Mouse (Mus musculus) MEL (cell line): ENCODE data around the gene Fgfr2. TPM values are rescaled to one million over a fixed set of nuclear protein-coding genes. Genes with fewer than 3 reads are reported as not detected.

Experiments
- DNase-seq: peaks from one replicate; pipeline ENCODE4 v3.0.0; 2011; ENCODE audit warnings: low read depth, low spot score
- H3K27ac ChIP-seq: 2 replicates; pipeline ENCODE4 v1.5.1; 2012; ENCODE audit warnings: low read depth, mild to moderate bottlenecking, control low read depth, low read length, moderate library complexity; ENCODE audit not compliant: control insufficient read depth
- H3K27me3 ChIP-seq, 2 experiments: fragments of 150-350 bp in 1 of 2; sonication (generic) in 1 of 2; 2 replicates each; pipeline ENCODE4 v1.6.1; 2012; ENCODE audit warnings: low read length in 2 of 2, mild to moderate bottlenecking in 2 of 2, improper control_type of control experiment in 1 of 2, moderate library complexity in 1 of 2; ENCODE audit not compliant: insufficient read depth in 2 of 2, control insufficient read depth in 1 of 2
- H3K36me3 ChIP-seq, 2 experiments: 2 replicates each; pipeline ENCODE4 v1.6.1; 2012 to 2014; ENCODE audit warnings: low read length in 2 of 2, improper control_type of control experiment in 1 of 2, inconsistent platforms in 1 of 2, mild to moderate bottlenecking in 1 of 2; ENCODE audit not compliant: insufficient read depth in 2 of 2, control insufficient read depth in 1 of 2
- H3K4me1 ChIP-seq, 2 experiments: fragments of 150-350 bp in 1 of 2; sonication (generic) in 1 of 2; 2 replicates each; pipeline ENCODE4 v1.6.1; 2012; ENCODE audit warnings: low read length in 2 of 2, improper control_type of control experiment in 1 of 2, mild to moderate bottlenecking in 1 of 2; ENCODE audit not compliant: insufficient read depth in 2 of 2, control insufficient read depth in 1 of 2
- H3K4me3 ChIP-seq, 2 experiments: fragments of 150-350 bp in 1 of 2; sonication (generic) in 1 of 2; 2 replicates each; pipeline ENCODE4 v1.5.1; 2012; ENCODE audit warnings: low read depth in 2 of 2, low read length in 2 of 2, mild to moderate bottlenecking in 2 of 2, moderate library complexity in 2 of 2, control low read depth in 1 of 2, improper control_type of control experiment in 1 of 2; ENCODE audit not compliant: control insufficient read depth in 1 of 2, insufficient read depth in 1 of 2
- H3K79me2 ChIP-seq: 2 replicates; pipeline ENCODE4 v1.6.1; 2012; ENCODE audit warnings: mild to moderate bottlenecking, low read length, moderate library complexity; ENCODE audit not compliant: control insufficient read depth, poor library complexity, insufficient read depth
- H3K9ac ChIP-seq: 2 replicates; pipeline ENCODE4 v1.6.1; 2012; ENCODE audit warnings: low read depth, mild to moderate bottlenecking, control low read depth, low read length, moderate library complexity; ENCODE audit not compliant: control insufficient read depth, poor library complexity, severe bottlenecking
- H3K9me3 ChIP-seq: fragments of 150-350 bp; sonication (generic); replicated peaks from 2 replicates; pipeline ENCODE4 v1.6.1; 2012; ENCODE audit warnings: mild to moderate bottlenecking, low read length, improper control_type of control experiment, moderate library complexity; ENCODE audit not compliant: insufficient read depth
- CHD2 ChIP-seq: IDR thresholded peaks from 2 replicates; pipeline ENCODE4 v1.6.1; 2011; ENCODE audit warnings: low read length, improper control_type of control experiment
- CTCF ChIP-seq, 3 experiments: IDR thresholded peaks in 2 of 3; conservative IDR thresholded peaks in 1 of 3; 2 replicates each; pipeline ENCODE4 v1.5.1; 2011 to 2012; ENCODE audit warnings: low read length in 3 of 3, low read depth in 2 of 3, mild to moderate bottlenecking in 2 of 3, improper control_type of control experiment in 1 of 3, inconsistent platforms in 1 of 3, mixed read lengths in 1 of 3, moderate library complexity in 1 of 3; ENCODE audit not compliant: control insufficient read depth in 1 of 3, insufficient read depth in 1 of 3, poor library complexity in 1 of 3, severe bottlenecking in 1 of 3
- ELF1 ChIP-seq: IDR thresholded peaks from 2 replicates; pipeline ENCODE4 v1.6.1; 2014; ENCODE audit warnings: low read depth, mild to moderate bottlenecking, inconsistent platforms, low read length, improper control_type of control experiment, moderate library complexity
- EP300 ChIP-seq, 2 experiments: IDR thresholded peaks; 2 replicates each; pipeline ENCODE4 v1.6.1; 2011; ENCODE audit warnings: improper control_type of control experiment in 2 of 2, low read length in 2 of 2, low read depth in 1 of 2, mild to moderate bottlenecking in 1 of 2
- ETS1 ChIP-seq: IDR thresholded peaks from 2 replicates; pipeline ENCODE4 v1.6.1; 2012; ENCODE audit warnings: low read depth, mild to moderate bottlenecking, inconsistent platforms, low read length, improper control_type of control experiment, moderate library complexity
- GATA1 ChIP-seq: IDR thresholded peaks from 2 replicates; pipeline ENCODE4 v1.6.1; 2011; ENCODE audit warnings: low read depth, low read length, improper control_type of control experiment
- KAT2A ChIP-seq: conservative IDR thresholded peaks from 2 replicates; pipeline ENCODE4 v1.6.1; 2012; ENCODE audit warnings: low read depth, low read length, improper control_type of control experiment, inconsistent platforms
- MXI1 ChIP-seq: IDR thresholded peaks from 2 replicates; pipeline ENCODE4 v1.6.1; 2011; ENCODE audit warnings: mild to moderate bottlenecking, low read depth, low read length, improper control_type of control experiment
- MYB ChIP-seq: IDR thresholded peaks from 2 replicates; pipeline ENCODE4 v1.6.1; 2011; ENCODE audit warnings: mild to moderate bottlenecking, low read depth, low read length, improper control_type of control experiment
- MYC ChIP-seq: IDR thresholded peaks from 2 replicates; pipeline ENCODE4 v1.6.1; 2011; ENCODE audit warnings: low read depth, mild to moderate bottlenecking, low read length, improper control_type of control experiment, moderate library complexity
- NRF1 ChIP-seq: IDR thresholded peaks from 2 replicates; pipeline ENCODE4 v1.6.1; 2014; ENCODE audit warnings: low read depth, mild to moderate bottlenecking, inconsistent platforms, low read length, improper control_type of control experiment, moderate library complexity; ENCODE audit not compliant: poor library complexity, insufficient read depth, severe bottlenecking
- POLR2A ChIP-seq, 2 experiments: IDR thresholded peaks; 2 replicates each; pipeline ENCODE4 v1.6.1; 2011 to 2012; ENCODE audit warnings: low read length in 2 of 2, mild to moderate bottlenecking in 2 of 2, control low read depth in 1 of 2, improper control_type of control experiment in 1 of 2, low read depth in 1 of 2, moderate library complexity in 1 of 2; ENCODE audit not compliant: control insufficient read depth in 1 of 2, insufficient read depth in 1 of 2, poor library complexity in 1 of 2
- POLR2AphosphoS2 ChIP-seq: IDR thresholded peaks from 2 replicates; pipeline ENCODE4 v1.6.1; 2011; ENCODE audit warnings: low read length, improper control_type of control experiment
- POLR2AphosphoS5 ChIP-seq: IDR thresholded peaks from 2 replicates; pipeline ENCODE4 v1.6.1; 2012; ENCODE audit warnings: low read depth, borderline replicate concordance, mild to moderate bottlenecking, inconsistent platforms, low read length, moderate library complexity, mixed read lengths
- RAD21 ChIP-seq: IDR thresholded peaks from 2 replicates; pipeline ENCODE4 v1.6.1; 2011; ENCODE audit warnings: mild to moderate bottlenecking, low read depth, low read length, improper control_type of control experiment
- SIN3A ChIP-seq: IDR thresholded peaks from 2 replicates; pipeline ENCODE4 v1.6.1; 2012; ENCODE audit warnings: low read length, improper control_type of control experiment, inconsistent platforms
- SMC3 ChIP-seq: IDR thresholded peaks from 2 replicates; pipeline ENCODE4 v1.6.1; 2011; ENCODE audit warnings: low read depth, low read length, improper control_type of control experiment
- TAL1 ChIP-seq: IDR thresholded peaks from 2 replicates; pipeline ENCODE4 v1.6.1; 2012; ENCODE audit warnings: mild to moderate bottlenecking, inconsistent platforms, low read length, moderate library complexity, mixed read lengths
- UBTF ChIP-seq: IDR thresholded peaks from 2 replicates; pipeline ENCODE4 v1.6.1; 2012; ENCODE audit warnings: low read depth, mild to moderate bottlenecking, inconsistent platforms, low read length, improper control_type of control experiment, moderate library complexity, borderline replicate concordance; ENCODE audit not compliant: insufficient read depth
- USF1 ChIP-seq: IDR thresholded peaks from 2 replicates; pipeline ENCODE4 v1.6.1; 2014; ENCODE audit warnings: low read depth, mild to moderate bottlenecking, inconsistent platforms, low read length, improper control_type of control experiment, moderate library complexity
- USF2 ChIP-seq, 2 experiments: IDR thresholded peaks; 2 replicates each; pipeline ENCODE4 v1.6.1; 2011 to 2012; ENCODE audit warnings: improper control_type of control experiment in 2 of 2, low read length in 2 of 2, borderline replicate concordance in 1 of 2, inconsistent platforms in 1 of 2, low read depth in 1 of 2, mild to moderate bottlenecking in 1 of 2; ENCODE audit not compliant: insufficient read depth in 1 of 2
- ZC3H11A ChIP-seq: IDR thresholded peaks from 2 replicates; pipeline ENCODE4 v1.6.1; 2012; ENCODE audit warnings: low read depth, mild to moderate bottlenecking, inconsistent platforms, low read length, improper control_type of control experiment
- ZKSCAN1 ChIP-seq: IDR thresholded peaks from 2 replicates; pipeline ENCODE4 v1.6.1; 2012; ENCODE audit warnings: low read depth, mild to moderate bottlenecking, inconsistent platforms, low read length, improper control_type of control experiment, moderate library complexity
- polyA plus RNA-seq, 2 experiments: library from polyadenylated mRNA; stranded (reverse) in 1 of 2; unstranded in 1 of 2; fragments of >175 nt in 1 of 2; fragments of >200 nt in 1 of 2; gene quantifications; 2 replicates each; pipeline versions ENCODE4 v1.2.1 to v1.2.4; 2012; ENCODE audit warnings: low replicate concordance in 2 of 2, low read depth in 1 of 2; ENCODE audit not compliant: insufficient read length in 2 of 2, insufficient read depth in 1 of 2, missing spikeins in 1 of 2
- total RNA-seq: library from RNA; depleted of rRNA; stranded (reverse); fragments of 300-350 nt; gene quantifications from 2 replicates; pipeline ENCODE4 v1.2.3, GENCODE M21; 2012

Gene Fgfr2
- total and polyA plus RNA-seq, 3 experiments: not detected

DNA sequence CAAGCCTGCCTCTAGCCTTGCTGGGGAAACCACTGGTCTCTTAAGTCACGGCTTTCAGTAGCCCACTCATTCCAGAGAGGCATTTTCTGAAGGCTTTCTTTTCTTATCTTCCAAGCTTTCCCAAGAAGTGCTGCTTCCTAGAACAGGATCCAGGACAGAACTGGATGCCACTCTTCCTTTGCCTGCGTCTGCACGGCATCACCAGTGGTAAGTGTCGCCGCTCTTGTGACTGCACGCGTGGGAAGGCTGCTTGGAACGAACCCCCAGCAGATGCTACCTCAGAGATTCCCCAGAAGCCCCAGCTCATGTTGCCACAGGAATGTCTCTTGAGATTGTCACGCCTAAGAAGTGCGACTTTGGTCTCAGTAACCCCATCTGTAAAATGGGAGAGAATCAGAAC lies 2307.5 kb downstream of the Fgfr2 start:
- no peaks in the 10 kb centered on the region for H3K27me3 ChIP-seq
- no peaks in the 10 kb centered on the region for H3K9me3 ChIP-seq
- H3K4me3 ChIP-seq: no peak overlapping the region
- H3K36me3 ChIP-seq: no peaks in the 10 kb centered on the region
- no peak for TF ChIP-seq MXI1
- no peak for TF ChIP-seq ELF1
- no peak for TF ChIP-seq ETS1
- no peak for TF ChIP-seq POLR2AphosphoS2
- TF ChIP-seq ZKSCAN1: no peak
- no peak for TF ChIP-seq NRF1
- no peak for TF ChIP-seq CHD2
- no peak for TF ChIP-seq POLR2AphosphoS5
- TF ChIP-seq USF2 (IDR thresholded peaks at IDR 0.05; ENCODE audit: borderline replicate concordance in 1 of 2, insufficient read depth in 1 of 2, low read depth in 1 of 2, low read length in 2 of 2): no peak
- TF ChIP-seq MYC: no peak
- TF ChIP-seq MYB: no peak
- TF ChIP-seq EP300 (IDR thresholded peaks at IDR 0.05; ENCODE audit: low read depth in 1 of 2, low read length in 2 of 2): no peak
- TF ChIP-seq TAL1: no peak
- TF ChIP-seq USF1: no peak
- TF ChIP-seq SMC3: no peak
- TF ChIP-seq UBTF: no peak
- H3K4me1 ChIP-seq: no peaks in the 10 kb centered on the region
- no peak for DNase-seq
- H3K79me2 ChIP-seq: no peaks in the 10 kb centered on the region
- H3K27ac ChIP-seq: no peak overlapping the region
- no peak overlapping the region for H3K9ac ChIP-seq

DNA sequence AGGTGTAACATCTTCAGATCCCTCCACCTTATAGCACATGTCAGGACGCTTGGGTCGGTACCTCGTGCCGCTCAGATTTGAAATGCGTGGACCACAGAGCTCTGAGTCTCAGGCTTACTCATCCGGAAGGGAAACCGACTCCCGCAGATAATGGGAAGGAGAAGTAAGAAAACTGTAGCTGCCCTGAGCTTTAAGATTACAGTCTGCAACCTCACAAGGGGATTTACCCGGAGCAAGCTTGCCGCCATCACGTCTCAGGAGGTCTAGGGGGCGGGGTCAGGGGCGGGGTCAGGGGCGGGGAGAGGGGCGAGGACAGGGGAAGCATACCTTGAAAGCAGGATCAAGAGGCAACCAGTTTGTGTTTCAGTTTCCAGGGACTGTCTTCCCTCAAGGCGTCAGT lies 2310.7 kb downstream of the Fgfr2 start:
- Histone ChIP-seq H3K9ac (no peak overlapping the region), H3K4me1 (no peaks in the 10 kb centered on the region), H3K36me3 (no peaks in the 10 kb centered on the region), H3K27me3 (no peaks in the 10 kb centered on the region), H3K4me3 (no peak overlapping the region), H3K9me3 (no peaks in the 10 kb centered on the region), H3K27ac (no peak overlapping the region), H3K79me2 (no peaks in the 10 kb centered on the region)
- TF ChIP-seq CTCF (IDR thresholded peaks at IDR 0.05 in 2 of 3, conservative IDR thresholded peaks at IDR 0.05 in 1 of 3; ENCODE audit: control insufficient read depth in 1 of 3, insufficient read depth in 1 of 3, low read depth in 2 of 3, low read length in 3 of 3, poor library complexity in 1 of 3, severe bottlenecking in 1 of 3) (no peak), USF2 (IDR thresholded peaks at IDR 0.05; ENCODE audit: borderline replicate concordance in 1 of 2, insufficient read depth in 1 of 2, low read depth in 1 of 2, low read length in 2 of 2) (no peak), CHD2 (no peak), KAT2A (no peak), GATA1 (no peak), POLR2A (IDR thresholded peaks at IDR 0.05; ENCODE audit: control insufficient read depth in 1 of 2, insufficient read depth in 1 of 2, low read depth in 1 of 2, low read length in 2 of 2, poor library complexity in 1 of 2) (no peak), MXI1 (no peak), NRF1 (no peak), ELF1 (no peak), SIN3A (no peak), ZC3H11A (no peak), RAD21 (no peak)
- DNase-seq: no peak
